Mouse (Mus musculus) kidney, adult 11 months (tissue): ENCODE measurements around the gene Mrpl24.
A peak's percentile ranks its signal among the peaks of the same experiment; 100 is the strongest.

Experiments
- DNase-seq: peaks from one replicate; pipeline ENCODE4 v3.0.0; 2022

The Mrpl24 gene

DNA sequence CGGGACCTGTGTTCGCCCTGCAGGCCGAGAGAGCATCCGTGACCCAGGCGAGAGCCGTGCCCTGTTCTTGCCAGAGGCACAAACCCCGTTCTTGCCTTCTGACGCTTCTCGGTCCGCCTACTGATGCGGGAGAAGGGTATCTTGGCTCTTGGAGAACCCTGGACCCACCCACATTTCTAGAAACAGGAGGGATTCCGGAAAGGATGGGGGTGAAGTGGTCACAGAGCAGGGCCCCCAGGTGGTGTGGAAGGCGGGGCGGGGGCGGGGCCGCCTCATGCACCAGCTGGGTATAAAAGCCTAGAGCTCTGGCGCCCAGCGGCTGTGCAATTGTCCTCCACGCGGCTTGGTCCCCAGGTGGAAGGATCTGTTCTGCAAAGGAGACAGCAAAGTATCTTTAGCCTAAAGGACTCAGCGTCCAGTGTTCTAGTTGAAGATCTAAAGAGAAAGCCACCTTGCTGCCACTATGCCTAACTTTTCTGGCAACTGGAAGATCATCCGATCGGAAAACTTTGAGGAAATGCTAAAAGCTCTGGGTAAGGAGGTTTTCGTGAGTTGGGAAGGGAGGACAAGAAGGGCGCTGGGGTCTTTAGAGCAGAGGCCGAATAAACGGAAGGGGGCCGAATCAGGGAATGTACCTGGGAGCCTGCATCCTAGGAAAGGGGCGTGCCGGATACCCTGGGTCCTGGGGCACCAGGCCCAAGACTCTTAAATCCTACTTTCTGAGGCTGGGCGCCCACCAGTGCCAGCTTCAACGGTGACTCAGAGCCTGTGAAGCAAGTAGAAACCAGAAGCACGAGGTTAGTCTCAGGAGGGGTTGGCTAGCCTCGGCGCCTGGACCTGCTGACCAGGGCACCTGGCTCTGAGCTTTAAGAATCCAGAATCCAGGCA is 29.3 kb downstream of the Mrpl24 start, which contains the start of gene Crabp2:
Crabp2 (plus strand) TSS at position 289 of the 888 bp plus-strand sequence.
- DNase-seq, result no peak

DNA sequence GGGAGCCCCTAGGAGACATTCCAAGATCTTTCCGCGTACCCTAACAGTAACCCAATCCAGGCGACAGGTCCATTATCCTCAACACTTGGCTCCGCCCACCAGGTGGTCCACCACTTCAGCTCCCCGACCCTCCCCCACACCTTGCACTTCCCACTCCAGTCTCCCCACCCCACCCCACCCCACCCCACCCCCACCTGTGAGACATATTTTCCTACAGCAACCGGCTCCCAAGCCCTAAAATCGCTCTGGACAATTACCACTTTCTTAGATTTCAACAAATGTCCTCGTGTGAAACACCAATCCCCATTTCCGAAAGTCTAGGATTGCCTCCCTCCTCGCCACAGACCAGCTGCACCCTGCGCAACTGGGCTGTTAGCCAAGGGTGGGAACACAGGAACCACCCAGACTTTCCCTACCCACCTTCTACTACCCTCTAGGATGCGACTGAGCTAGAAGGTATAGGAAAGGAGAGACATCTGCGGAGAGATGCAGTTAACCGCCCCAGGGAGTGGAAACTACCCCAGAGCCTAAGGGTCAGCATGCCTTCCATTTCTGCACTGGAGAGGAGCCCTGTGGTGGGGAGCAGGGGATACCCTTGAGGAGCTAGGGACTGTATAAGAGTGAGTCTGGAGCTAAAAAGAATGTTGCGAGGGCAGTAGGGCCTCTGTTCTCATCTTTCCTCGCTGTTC is 30.1 kb downstream of the Mrpl24 start:
- no peak for DNase-seq

DNA sequence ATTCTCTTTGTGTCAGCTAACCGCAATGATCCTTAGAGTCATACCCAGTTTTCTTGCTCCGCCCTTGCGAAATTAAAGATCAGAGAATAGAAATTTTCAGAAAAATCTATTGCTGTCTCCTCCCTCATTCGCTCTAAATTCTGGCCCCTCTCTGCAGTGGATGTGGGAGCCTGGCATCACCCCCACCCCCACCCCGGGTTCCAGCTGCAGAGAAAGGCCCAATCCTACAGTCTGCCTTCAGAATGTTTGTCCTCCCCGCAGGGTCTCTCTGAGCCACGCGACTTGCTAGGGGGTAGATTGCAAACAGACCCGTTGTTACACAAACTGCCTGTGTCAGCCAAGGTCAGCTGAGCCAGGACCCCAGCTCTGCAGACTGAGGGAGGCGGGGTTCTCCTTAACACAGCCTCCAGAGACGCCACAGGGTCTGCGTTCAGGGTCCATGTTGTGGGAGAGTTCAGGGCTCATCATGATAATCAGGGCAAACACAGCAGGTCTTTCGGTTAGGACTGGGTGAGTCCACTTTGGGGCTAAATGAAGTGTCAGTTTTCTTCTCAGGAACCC is 30.7 kb downstream of the Mrpl24 start:
- no peak for DNase-seq

DNA sequence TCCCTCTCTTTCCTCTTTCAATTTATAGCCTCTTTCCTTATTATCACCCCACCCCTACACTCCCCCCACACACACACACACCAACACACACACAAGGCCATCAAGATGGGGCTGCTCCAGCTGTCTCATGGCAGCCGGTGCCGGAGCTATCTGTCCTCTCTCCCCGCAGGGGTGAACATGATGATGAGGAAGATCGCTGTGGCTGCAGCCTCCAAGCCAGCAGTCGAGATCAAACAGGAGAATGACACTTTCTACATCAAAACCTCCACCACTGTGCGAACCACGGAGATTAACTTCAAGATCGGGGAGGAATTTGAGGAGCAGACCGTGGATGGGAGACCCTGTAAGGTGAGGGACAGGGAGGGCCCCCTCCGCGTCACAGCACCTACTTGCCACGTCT is 32.6 kb downstream of the Mrpl24 start:
- no peak for DNase-seq

DNA sequence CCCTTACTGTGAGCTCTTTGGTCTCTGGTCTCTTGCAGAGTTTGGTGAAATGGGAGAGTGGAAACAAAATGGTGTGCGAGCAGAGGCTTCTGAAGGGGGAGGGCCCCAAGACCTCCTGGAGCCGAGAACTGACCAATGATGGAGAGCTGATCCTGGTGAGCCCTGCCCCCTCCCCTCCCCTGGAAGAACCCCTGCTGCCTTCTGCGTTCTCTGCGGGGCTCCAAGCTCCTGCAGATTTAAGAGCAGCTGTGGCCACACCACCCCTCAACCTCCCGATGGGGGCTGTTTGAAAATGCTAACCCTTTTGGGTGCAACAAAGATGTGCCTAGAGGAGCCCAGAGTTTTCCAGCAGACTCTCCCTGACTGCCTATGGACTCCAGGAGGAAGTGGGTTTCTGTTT is 33.1 kb downstream of the Mrpl24 start:
- DNase-seq, result no peak

DNA sequence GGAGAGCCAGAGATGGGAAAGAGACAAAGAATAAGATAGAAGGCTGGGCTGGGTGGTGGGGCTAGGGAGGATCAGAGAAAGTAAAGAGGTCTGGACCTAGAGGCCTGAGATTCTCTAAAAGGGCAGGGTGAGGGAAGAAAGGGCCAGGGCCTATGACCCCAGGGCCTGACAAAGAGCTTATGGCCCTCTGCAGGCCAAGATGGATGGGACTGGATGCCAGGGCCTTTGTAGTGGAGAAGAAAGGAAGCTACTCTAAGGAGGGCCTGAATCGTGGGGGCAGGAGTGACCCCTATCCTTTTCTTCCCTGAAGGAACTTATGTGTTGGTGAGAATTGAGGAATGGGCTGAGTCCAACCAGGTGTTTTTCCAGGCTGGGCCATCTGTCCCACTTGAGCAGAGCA is 38.8 kb downstream of the Mrpl24 start:
- no peak for DNase-seq

DNA sequence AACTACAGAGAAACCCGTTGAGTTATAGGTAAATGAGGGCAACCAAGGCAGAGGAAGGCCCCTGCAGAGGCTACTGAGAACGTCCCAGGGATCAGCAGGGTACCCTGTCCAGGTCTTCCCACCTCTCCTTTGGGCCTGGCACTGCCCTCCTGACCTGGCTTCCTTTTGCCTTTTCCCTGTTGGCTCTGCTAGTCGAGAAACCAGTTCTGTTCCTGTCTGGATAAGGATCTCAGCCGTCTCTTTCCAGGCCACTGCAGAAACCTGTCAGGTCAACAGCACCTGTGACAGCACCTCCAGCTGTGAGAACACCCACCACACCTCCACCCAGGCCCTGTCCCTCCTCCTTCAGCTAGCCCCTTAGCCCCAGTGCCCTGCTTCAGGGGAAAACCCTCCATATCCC is 39.2 kb downstream of the Mrpl24 start:
- DNase-seq, result no peak

DNA sequence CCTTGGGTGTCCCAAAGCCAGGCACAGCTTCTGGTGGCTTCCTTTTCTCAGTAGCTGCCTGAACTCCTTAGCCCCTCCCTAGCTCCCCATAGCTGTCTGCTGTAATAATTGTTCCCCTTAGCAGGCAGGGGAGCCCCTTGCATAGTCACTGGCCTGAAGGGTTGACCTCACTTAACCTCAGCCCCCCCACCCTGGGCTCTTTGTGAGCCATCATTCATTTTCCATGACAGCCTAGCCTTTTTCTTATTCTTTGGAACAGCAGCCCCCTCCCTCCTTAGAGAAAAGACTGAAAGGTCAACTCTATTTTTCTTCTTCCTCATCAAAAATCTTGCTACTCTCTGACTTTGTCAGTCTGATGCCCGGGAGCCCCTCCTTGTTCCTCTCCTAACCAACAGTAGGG is 39.7 kb downstream of the Mrpl24 start:
- DNase-seq, result no peak

DNA sequence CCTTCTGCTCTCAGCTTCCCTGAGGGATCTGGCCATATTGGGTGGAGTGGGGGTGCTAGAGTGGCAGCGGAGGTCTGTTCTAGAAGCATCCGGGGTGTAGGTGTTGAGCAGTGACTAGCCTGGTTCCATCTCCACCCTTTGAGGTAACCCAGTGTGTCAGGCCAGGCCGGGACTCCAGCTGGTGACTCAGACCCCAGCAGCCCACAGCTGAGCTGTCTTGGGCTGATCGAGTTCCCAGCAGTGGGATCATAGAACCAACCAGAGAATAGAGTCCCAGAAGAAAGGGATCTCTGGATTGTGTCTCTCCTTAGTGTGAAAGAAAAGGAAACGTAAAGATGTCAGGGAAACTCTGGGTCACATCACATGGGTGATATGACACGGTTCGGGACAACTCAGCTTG is 40.1 kb downstream of the Mrpl24 start:
- no peak for DNase-seq

DNA sequence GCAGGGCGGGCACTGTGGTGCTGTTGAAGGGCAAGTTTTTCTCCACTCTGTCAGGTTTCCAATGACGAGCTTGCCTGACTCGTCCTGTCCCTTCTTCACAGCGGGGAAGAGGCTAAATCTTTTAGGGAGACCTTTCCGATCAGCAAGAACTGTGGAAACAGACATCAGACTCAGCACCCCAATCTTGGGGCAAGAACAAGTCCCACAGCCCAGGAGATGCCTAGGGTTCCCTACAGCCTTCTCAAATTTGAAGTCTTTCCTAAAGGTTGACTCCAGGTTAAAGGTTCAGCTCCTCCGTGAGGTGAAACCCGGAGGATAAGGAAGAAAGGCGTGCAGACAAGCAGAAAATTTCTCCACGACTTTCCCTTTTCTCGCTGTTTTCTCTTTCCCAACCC is 40.9 kb downstream of the Mrpl24 start:
- DNase-seq, result no peak

DNA sequence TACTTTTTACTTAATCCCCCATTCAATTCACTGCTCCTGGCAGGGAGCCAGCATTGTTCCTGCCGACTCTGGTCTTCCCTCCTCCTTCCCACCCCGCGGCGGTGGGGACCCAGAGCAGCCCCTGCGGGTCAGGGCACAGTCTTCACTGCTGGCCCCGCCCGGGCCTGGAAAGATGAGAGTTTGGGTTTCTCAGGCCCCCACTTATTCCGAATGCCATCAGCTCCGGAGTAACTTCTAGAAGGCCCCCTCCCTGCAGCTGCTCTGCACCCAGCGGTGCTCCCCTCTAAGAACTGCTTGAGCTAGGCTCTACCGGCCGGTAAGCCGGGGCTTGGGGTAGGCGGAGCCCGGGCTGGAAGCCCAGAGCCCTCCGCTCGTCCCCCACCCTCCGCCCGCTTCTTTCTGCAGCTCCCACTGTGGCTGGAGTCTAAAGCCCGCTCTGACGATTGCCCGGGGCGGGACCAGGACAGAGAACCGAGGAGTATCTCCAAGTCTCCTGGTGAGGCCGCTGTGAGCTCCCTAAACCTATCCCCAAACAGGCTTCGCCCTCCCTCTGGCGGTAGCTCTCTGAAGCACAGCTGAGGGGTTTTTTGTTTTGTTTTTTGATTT is 41.4 kb downstream of the Mrpl24 start:
- peak; percentile 85 for DNase-seq

DNA sequence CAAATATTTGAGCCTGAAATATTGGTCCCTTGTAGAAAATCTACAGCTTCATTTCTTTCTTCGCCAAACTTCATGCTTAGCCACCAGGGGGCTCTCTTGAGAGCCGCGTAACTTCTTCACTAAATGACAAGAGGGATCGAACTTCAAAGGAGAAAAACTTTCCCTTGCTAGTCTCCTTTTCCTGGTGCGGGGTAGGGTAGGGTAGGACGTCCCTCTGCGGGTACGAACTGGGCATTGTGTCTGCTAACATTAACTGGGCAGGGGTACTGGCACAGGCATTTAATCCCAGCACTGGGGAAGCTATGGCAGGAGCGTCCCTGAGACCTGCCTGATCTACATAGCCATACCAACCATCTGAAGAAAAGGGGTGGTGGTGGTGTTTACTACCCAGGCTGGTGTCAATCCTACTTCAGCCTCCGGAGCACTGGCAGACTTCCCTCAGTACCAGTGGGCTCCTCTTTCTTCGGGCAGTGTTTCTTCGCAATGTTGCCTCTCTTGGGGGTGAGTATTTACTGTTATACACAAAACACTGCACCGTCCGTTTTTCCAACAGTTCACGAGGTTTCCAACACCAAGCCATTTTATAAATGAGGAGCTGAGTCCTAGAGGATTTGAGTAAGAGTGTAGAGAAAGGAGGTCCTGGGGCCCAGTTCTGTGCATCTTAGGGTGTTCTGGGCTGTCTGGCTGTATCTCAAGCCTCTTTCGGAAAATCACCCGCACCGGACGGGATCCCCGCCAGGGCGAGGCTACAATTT is 51.1 kb downstream of the Mrpl24 start:
- peak; percentile 32 for DNase-seq

DNA sequence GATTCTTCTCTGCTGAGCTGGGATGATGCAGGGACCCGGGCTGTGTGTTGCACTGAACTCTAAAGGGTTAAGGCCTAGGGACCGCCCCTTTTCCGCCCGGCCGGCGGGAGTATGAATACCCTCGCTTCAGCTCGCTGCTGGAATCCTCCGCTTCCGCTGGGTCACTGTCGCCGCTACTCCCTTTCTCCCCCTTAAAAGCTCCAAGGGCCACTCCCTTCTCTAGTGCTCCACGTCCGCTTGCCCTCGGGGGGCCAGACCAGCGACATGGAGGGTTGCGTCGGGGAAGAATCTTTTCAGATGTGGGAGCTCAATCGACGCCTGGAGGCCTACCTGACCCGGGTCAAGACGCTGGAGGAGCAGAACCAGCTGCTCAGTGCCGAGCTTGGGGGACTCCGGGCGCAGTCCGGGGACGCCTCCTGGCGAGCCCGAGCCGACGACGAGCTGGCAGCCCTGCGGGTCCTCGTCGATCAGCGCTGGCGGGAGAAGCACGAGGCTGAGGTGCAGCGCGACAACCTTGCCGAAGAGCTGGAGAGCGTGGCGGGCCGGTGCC is 51.7 kb downstream of the Mrpl24 start, which contains the start of gene Nes:
Nes (plus strand) TSS at position 140 of the 550 bp plus-strand sequence.
- DNase-seq, result peak; percentile 47

DNA sequence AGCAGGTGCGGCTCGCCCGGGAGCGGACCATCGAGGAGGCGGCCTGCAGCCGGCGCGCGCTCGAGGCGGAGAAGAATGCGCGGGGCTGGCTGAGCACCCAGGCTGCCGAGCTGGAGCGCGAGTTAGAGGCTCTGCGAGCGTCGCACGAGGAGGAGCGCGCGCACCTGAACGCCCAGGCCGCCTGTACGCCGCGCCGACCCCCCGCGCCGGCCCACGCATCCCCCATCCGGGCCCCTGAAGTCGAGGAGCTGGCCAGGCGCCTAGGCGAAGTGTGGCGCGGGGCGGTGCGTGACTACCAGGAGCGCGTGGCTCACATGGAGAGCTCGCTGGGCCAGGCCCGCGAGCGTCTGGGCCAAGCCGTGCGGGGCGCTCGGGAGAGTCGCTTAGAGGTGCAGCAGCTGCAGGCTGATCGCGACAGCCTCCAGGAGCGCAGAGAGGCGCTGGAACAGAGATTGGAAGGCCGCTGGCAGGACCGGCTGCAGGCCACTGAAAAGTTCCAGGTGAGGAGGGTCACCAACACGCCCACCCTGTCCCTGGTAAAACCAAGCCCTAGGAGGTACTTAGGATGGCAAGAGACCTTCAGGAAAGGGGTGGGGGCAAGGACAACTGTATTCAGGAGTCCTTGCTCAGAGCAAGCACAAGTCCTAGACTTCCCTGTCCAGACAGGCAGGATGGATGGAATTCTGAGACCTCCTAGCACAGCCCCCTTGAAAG is 52.3 kb downstream of the Mrpl24 start:
- DNase-seq, result no peak

DNA sequence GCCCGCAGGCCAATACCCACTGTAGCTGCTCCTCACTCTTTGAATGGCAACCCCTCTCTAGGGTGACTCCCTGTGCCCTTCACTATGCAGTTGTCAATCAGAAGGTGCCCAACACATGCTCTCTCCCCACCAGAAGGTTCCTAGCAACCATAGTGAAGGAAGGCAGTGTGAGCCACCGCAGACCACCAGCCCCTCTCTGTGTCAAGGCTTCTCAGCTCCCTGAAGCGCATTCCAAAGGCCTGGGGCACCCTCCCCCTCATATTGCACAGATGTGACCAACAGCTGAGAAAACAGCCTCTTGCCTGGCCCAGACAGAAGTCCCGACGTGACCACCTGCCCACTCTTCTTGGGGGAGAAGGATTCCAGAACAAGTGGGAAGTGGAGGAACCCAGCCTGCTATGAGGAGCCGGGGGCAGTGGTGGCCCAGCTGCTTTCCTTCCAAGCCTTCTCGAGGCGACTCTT is 52.9 kb downstream of the Mrpl24 start:
- no peak for DNase-seq

DNA sequence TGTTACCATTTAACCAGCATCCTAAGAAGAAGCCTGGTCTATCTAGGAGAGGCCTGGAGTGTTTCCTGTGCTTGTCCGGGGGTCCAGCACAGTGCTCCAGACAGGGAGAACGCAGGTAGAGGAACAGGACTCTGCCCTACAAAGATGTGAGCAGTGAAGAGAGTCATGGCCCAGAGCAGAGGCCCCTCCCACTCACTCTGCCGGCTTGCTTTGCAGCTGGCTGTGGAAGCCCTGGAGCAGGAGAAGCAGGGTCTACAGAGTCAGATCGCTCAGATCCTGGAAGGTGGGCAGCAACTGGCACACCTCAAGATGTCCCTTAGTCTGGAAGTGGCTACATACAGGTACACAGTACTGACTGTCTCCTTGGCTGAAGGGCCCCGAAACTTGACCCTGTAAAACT is 53.5 kb downstream of the Mrpl24 start:
- DNase-seq, result no peak
